Mouse (Mus musculus): ENCODE results near the gene Foxj1. TPM values are rescaled to one million over a fixed set of nuclear protein-coding genes. Genes with fewer than 3 reads are reported as not detected.

Gene Foxj1
- polyA plus RNA-seq, 1 experiment: 0.08 TPM

DNA sequence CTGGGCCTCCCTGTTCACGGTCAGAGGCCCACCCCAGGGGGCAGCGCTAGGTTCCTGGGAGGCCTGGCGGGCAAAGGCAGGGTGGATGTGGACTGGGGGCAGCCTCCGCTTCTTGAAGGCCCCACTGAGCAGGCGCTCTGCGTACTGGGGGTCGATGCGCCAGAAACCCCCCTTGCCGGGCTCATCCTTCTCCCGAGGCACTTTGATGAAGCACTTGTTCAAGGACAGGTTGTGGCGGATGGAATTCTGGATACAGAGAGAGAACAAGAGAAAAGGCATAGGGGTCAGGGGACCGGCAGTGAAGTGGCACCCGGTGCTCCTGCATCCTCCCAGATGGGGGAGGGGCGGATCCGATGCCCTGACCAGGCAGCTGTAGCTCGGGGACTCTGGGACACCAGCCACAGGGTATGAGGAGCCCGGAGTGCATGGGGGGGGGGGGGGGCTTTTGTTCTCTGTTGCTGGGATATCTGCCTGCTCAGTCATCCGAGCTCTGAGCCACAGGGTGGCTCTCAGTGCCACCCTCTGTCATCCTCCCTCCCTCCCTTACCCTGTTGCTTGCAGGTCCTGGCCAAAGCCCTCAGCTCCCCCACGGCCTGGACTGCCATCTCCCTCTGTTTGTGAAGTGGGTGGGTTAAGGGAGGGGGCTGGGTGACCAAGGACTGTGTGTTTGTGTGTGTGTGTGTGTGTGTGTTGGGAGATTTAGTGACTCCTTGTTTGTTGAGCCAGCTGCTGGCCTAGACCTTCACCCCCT is 2.8 kb downstream of the Foxj1 start:
- no peaks in the 10 kb centered on the region for H3K36me3 ChIP-seq (ENCODE audit: control insufficient read depth, insufficient read depth)
- no peak overlapping the region for H3K4me2 ChIP-seq (ENCODE audit: low read depth)
- no peaks in the 10 kb centered on the region for H3K79me2 ChIP-seq (ENCODE audit: control insufficient read depth, insufficient read depth)
- H3ac ChIP-seq (ENCODE audit: control insufficient read depth, insufficient read length): no peak overlapping the region
- H3K4me3 ChIP-seq: no peak overlapping the region
- TF ChIP-seq CEBPB (IDR thresholded peaks at IDR 0.05; ENCODE audit: insufficient read depth, poor library complexity, severe bottlenecking) (no peak), MYOG (IDR thresholded peaks at IDR 0.05; ENCODE audit: control insufficient read depth in 1 of 3, insufficient read depth in 1 of 3, insufficient read length in 2 of 3, low read depth in 2 of 3) (no peak), E2F4 (IDR thresholded peaks at IDR 0.05; ENCODE audit: insufficient read depth) (no peak), TCF3 (IDR thresholded peaks at IDR 0.05; ENCODE audit: insufficient read length, low read depth) (no peak), POLR2AphosphoS2 (IDR thresholded peaks at IDR 0.05; ENCODE audit: insufficient read length, low read depth) (no peak), MYOD1 (IDR thresholded peaks at IDR 0.05; ENCODE audit: control insufficient read depth in 1 of 3, insufficient read length in 2 of 3, low read depth in 2 of 3) (no peak)
- no peaks in the 10 kb centered on the region for H3K27me3 ChIP-seq (ENCODE audit: control insufficient read depth, insufficient read depth, insufficient read length)

DNA sequence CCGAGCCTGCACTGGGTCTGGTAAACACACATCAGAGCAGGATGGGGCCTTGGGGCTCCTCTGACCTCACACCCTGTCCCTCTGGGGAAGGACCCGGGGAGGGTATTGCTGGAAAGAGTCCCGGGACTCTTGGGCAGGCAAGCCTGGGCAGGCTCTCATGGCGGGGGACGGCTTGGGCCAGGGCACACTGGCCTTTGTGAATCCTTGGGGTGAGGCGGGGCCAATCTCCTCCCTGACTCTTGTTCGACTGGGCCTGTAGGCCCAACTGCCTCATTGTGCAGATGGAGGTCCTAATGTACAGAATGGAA is 5.0 kb downstream of the Foxj1 start:
- Histone ChIP-seq H3K4me2 (ENCODE audit: low read depth) (no peak overlapping the region), H3K27me3 (ENCODE audit: control insufficient read depth, insufficient read depth, insufficient read length) (no peaks in the 10 kb centered on the region), H3ac (ENCODE audit: control insufficient read depth, insufficient read length) (no peak overlapping the region), H3K36me3 (ENCODE audit: control insufficient read depth, insufficient read depth) (no peaks in the 10 kb centered on the region), H3K4me3 (no peak overlapping the region), H3K79me2 (ENCODE audit: control insufficient read depth, insufficient read depth) (no peaks in the 10 kb centered on the region)
- TF ChIP-seq MAX (IDR thresholded peaks at IDR 0.05; ENCODE audit: low read depth) (no peak), POLR2AphosphoS2 (IDR thresholded peaks at IDR 0.05; ENCODE audit: insufficient read length, low read depth) (no peak), POLR2A (IDR thresholded peaks at IDR 0.05; ENCODE audit: insufficient read length, low read depth) (no peak), CEBPB (IDR thresholded peaks at IDR 0.05; ENCODE audit: insufficient read depth, poor library complexity, severe bottlenecking) (no peak), TCF3 (IDR thresholded peaks at IDR 0.05; ENCODE audit: insufficient read length, low read depth) (no peak), MYOD1 (IDR thresholded peaks at IDR 0.05; ENCODE audit: control insufficient read depth in 1 of 3, insufficient read length in 2 of 3, low read depth in 2 of 3) (no peak), SRF (IDR thresholded peaks at IDR 0.05; ENCODE audit: control insufficient read depth, insufficient read length, low read depth) (no peak), USF1 (IDR thresholded peaks at IDR 0.05; ENCODE audit: low read depth) (no peak), TCF12 (IDR thresholded peaks at IDR 0.05; ENCODE audit: insufficient read depth, poor library complexity, severe bottlenecking) (no peak), E2F4 (IDR thresholded peaks at IDR 0.05; ENCODE audit: insufficient read depth) (no peak), MYOG (IDR thresholded peaks at IDR 0.05; ENCODE audit: control insufficient read depth in 1 of 3, insufficient read depth in 1 of 3, insufficient read length in 2 of 3, low read depth in 2 of 3) (no peak), REST (IDR thresholded peaks at IDR 0.05; ENCODE audit: insufficient read depth, insufficient read length) (no peak)

DNA sequence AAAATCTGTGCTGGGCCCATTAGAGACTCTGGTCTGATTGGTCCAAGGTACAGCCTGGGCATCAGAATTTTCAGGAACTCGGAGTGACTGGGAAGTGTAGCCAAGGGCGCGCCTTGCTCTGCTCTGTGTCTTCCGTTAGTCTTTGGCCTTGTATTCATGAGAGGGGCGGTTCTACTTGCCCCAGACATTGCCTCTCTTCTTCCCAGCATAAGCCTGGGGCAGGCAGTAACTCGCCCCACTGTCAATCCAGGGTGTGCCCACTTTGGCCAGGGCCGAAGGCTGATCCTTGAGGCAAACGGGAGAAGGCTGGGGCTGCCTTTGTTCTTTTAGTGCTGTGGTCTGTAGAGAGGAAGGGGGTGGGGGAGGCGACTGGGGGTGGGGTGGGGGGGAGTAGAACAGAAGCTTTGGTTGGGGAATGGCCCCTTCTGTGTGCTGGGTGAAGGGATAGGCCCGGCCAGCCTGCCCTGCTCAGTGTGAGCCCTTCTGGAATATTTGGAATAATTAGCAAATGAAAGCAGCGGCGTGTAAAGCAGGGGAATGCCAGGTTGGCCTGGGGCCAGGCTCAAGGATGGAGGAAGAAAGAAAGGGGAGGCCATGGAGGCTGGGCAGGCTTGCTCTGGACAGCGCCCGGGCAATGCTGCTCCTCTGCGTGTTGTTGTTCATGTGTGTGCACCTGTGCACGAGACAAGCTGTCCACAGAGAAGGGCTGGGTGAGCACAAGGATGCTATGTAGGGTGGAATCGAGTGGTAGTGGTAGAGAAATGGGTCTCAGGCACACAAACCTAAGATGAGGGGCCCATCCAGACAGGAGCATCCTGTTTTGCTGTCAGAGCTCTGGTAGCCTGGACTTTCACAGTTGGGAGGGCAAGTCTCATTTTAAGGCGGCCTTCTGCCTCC is 5.6 kb downstream of the Foxj1 start:
- Histone ChIP-seq H3K36me3 (ENCODE audit: control insufficient read depth, insufficient read depth) (no peaks in the 10 kb centered on the region), H3K27me3 (ENCODE audit: control insufficient read depth, insufficient read depth, insufficient read length) (no peaks in the 10 kb centered on the region), H3ac (ENCODE audit: control insufficient read depth, insufficient read length) (no peak overlapping the region), H3K79me2 (ENCODE audit: control insufficient read depth, insufficient read depth) (no peaks in the 10 kb centered on the region), H3K4me3 (no peak overlapping the region), H3K4me2 (ENCODE audit: low read depth) (no peak overlapping the region)
- no peak for TF ChIP-seq TCF12 (IDR thresholded peaks at IDR 0.05; ENCODE audit: insufficient read depth, poor library complexity, severe bottlenecking)
- TF ChIP-seq POLR2AphosphoS2 (IDR thresholded peaks at IDR 0.05; ENCODE audit: insufficient read length, low read depth): no peak
- no peak for TF ChIP-seq MYOD1 (IDR thresholded peaks at IDR 0.05; ENCODE audit: control insufficient read depth in 1 of 3, insufficient read length in 2 of 3, low read depth in 2 of 3)
- TF ChIP-seq USF1 (IDR thresholded peaks at IDR 0.05; ENCODE audit: low read depth): no peak
- TF ChIP-seq SRF (IDR thresholded peaks at IDR 0.05; ENCODE audit: control insufficient read depth, insufficient read length, low read depth): no peak
- TF ChIP-seq E2F4 (IDR thresholded peaks at IDR 0.05; ENCODE audit: insufficient read depth): no peak
- TF ChIP-seq REST (IDR thresholded peaks at IDR 0.05; ENCODE audit: insufficient read depth, insufficient read length): no peak
- TF ChIP-seq MYOG (IDR thresholded peaks at IDR 0.05; ENCODE audit: control insufficient read depth in 1 of 3, insufficient read depth in 1 of 3, insufficient read length in 2 of 3, low read depth in 2 of 3): no peak
- no peak for TF ChIP-seq CEBPB (IDR thresholded peaks at IDR 0.05; ENCODE audit: insufficient read depth, poor library complexity, severe bottlenecking)
- TF ChIP-seq MAX (IDR thresholded peaks at IDR 0.05; ENCODE audit: low read depth): no peak
- no peak for TF ChIP-seq TCF3 (IDR thresholded peaks at IDR 0.05; ENCODE audit: insufficient read length, low read depth)
- no peak for TF ChIP-seq POLR2A (IDR thresholded peaks at IDR 0.05; ENCODE audit: insufficient read length, low read depth)

DNA sequence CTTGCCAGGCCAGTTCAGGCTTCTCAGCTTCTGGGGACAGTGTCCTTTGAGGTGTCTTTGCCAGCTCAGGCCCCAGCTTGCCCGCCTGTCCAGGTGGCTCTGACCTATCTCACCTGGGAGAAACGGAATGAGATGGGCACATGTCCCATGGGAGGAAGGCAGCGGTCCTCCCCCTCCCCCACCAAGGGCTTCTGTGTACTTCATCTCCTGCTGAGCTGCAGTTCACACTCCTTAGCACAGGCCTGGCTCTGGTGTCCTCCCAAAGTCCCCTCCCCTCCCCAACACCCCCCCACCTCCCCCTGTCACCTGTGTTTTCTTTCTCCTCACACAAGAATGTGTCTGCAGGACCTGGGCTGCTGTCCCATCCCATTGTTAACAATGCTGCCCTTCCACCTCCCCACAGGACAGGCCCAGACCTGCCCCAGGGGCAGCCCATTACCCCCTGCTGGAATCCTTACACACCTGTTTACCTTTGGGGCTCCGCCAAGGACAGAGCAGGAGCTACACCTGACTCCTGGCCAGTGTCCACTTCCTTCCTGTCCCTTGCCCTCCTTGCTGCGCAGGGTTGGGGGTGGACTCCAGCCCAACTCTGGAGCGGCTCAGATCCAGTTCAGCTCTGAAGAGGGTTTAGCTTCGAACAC is 8.1 kb downstream of the Foxj1 start:
- H3K4me3 ChIP-seq: no peak overlapping the region
- H3K36me3 ChIP-seq (ENCODE audit: control insufficient read depth, insufficient read depth): no peaks in the 10 kb centered on the region
- H3K79me2 ChIP-seq (ENCODE audit: control insufficient read depth, insufficient read depth): no peaks in the 10 kb centered on the region
- TF ChIP-seq USF1 (IDR thresholded peaks at IDR 0.05; ENCODE audit: low read depth) (no peak), SRF (IDR thresholded peaks at IDR 0.05; ENCODE audit: control insufficient read depth, insufficient read length, low read depth) (no peak)
- H3K27me3 ChIP-seq (ENCODE audit: control insufficient read depth, insufficient read depth, insufficient read length): no peaks in the 10 kb centered on the region
- no peak overlapping the region for H3ac ChIP-seq (ENCODE audit: control insufficient read depth, insufficient read length)
- H3K4me2 ChIP-seq (ENCODE audit: low read depth): no peak overlapping the region
